Mouse (Mus musculus) megakaryocyte, embryonic 14.5 days (primary cell): ENCODE measurements around the gene Telo2. TPM values are rescaled to one million over a fixed set of nuclear protein-coding genes. Genes with fewer than 3 reads are reported as not detected.
A peak's percentile ranks its signal among the peaks of the same experiment; 100 is the strongest.

Experiments
- H3K27me3 ChIP-seq: replicated peaks from 2 replicates; pipeline ENCODE3; 2012; ENCODE audit warnings: inconsistent platforms
- H3K36me3 ChIP-seq: replicated peaks from 2 replicates; pipeline ENCODE3; 2012; ENCODE audit warnings: low read length, inconsistent platforms, mixed read lengths
- H3K4me1 ChIP-seq: 2 replicates; pipeline ENCODE4 v1.6.1; 2012; ENCODE audit warnings: inconsistent platforms
- H3K4me3 ChIP-seq: replicated peaks from 2 replicates; pipeline ENCODE3; 2012; ENCODE audit warnings: moderate library complexity, mild to moderate bottlenecking, inconsistent platforms
- H3K9me3 ChIP-seq: 2 replicates; pipeline ENCODE4 v1.6.1; 2012; ENCODE audit warnings: inconsistent platforms
- FLI1 ChIP-seq: IDR thresholded peaks from 2 replicates; pipeline ENCODE4 v1.6.1; 2012; ENCODE audit warnings: low read length, inconsistent platforms, mixed read lengths
- GATA1 ChIP-seq: IDR thresholded peaks from 3 replicates; pipeline ENCODE4 v1.6.1; 2012; ENCODE audit warnings: mixed read lengths, low read length, inconsistent platforms, borderline replicate concordance
- polyA plus RNA-seq: library from polyadenylated mRNA; stranded (reverse); fragments of >175 nt; gene quantifications from 2 replicates; pipeline ENCODE4 v1.2.3, GENCODE M21; 2012; ENCODE audit warnings: low replicate concordance; ENCODE audit not compliant: insufficient read depth

Telo2 gene
- polyA plus RNA-seq = 9.1 and 27.2 TPM in 2 replicates

DNA sequence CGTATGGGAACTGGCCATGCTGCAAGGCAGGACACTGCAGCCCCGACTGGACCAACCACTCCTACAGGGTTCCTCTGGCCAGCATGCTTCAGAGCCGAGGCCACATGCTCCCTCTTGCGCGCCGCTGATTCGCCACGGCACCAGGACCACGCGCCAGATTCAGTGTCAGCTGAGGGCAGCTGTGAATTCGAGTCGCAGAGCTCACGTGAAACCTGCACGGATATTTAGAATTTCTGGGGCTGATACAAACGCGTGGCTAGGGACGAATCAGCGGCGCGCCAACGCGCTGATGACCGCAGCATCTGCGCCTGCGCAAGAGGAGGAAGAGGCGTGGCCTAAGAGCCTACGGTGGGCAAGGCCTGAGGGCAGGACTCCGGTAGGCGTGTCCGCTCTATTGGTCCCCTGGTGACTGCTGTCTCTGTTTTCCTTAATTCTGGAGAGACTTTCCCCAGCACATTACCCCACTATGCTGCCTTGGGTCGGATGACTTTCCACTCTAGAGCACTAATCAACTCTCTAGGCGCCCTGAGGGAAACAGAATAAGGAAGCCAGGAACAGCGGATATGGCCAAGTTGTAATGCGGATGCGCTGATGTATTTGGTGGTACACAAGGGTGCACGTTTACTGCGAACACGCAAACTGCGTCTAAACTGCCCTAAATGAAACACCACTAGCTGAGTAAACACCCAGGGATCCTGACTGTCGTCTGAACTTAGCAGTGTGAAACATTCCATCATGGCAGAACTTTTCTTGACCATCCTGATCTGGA, at the start of gene Telo2:
TSS of gene Telo2 (minus strand) at position 304 of the 769 bp plus-strand sequence.
- peaks cover 11% of the 10 kb centered on the region for H3K27me3 ChIP-seq
- no peak for TF ChIP-seq GATA1
- no peak for TF ChIP-seq FLI1

GRCm38 (mm10) chr17:25164770-25165169, 49.0 kb upstream of the Telo2 start:
- H3K27me3 ChIP-seq = peaks cover 49% of the 10 kb centered on the region
- H3K4me3 ChIP-seq = no peak overlapping the region
- TF ChIP-seq FLI1 = no peak
- no peak for TF ChIP-seq GATA1
- H3K9me3 ChIP-seq = no peaks in the 10 kb centered on the region
- H3K4me1 ChIP-seq = no peaks in the 10 kb centered on the region; the same call in 1 of the 2 replicates
- peaks cover 36% of the 10 kb centered on the region for H3K36me3 ChIP-seq

More for the DNA sequence above, at the start of gene Telo2:
- Histone ChIP-seq H3K4me1 (peaks cover 65% of the 10 kb centered on the region), H3K9me3 (no peaks in the 10 kb centered on the region), H3K36me3 (peaks cover 34% of the 10 kb centered on the region), H3K4me3 (peak within 1 kb of the TSS; percentile 98)

DNA sequence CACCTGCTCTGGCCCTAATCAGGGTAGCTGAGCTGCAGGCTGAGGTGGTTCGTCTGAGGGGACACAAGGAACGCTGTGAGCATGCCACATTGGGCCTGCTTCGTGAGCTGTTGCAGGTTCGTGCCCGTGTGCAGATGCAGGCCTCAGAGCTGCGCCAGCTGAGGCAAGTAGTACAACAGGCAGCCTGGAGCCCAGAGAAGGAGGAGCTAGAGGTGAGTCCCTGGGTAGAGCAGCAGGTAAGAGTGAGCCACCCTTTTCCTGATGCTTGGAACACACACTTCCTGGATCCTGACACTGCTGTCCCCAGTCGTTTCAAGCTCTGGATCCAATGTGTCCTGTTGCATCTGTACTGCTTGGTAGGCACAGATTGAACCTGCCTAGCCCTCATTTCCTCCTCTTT, 47.6 kb upstream of the Telo2 start:
- Histone ChIP-seq H3K4me3 (peak overlapping the region; percentile 57), H3K27me3 (peaks cover 38% of the 10 kb centered on the region), H3K36me3 (peaks cover 46% of the 10 kb centered on the region), H3K4me1 (no peaks in the 10 kb centered on the region; the same call in 1 of the 2 replicates), H3K9me3 (no peaks in the 10 kb centered on the region)
- TF ChIP-seq GATA1 (no peak), FLI1 (no peak)

DNA sequence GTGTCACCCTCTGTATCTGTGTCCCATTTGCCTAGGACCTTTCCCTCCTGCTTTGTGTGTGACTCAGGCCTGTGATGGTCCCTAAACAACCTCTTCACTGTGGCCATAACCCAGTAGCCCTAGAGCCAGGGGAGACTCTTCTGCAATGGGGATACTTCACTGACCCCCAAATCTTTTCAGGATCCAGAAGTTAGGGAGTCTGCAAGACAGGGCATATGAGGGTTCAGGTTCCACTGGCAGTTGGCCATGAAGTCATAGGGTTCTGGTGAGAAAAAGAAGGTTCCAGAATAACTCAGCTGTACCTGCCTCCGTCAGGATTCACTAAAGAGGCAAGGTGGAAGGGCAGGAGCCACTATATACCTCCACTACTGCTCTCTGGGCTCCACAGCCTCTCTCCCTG, 46.4 kb upstream of the Telo2 start, which contains the start of gene Ccdc154:
TSS of gene Ccdc154 (plus strand) at position 301 of the 400 bp plus-strand sequence.
- TF ChIP-seq FLI1 (no peak), GATA1 (no peak)
- Histone ChIP-seq H3K36me3 (peaks cover 56% of the 10 kb centered on the region), H3K4me3 (peak within 1 kb of the TSS; percentile 57)

GRCm38 (mm10) chr17:25139960-25140359, 24.2 kb upstream of the Telo2 start:
- no peak for TF ChIP-seq FLI1
- TF ChIP-seq GATA1 = no peak
- peaks cover 65% of the 10 kb centered on the region for H3K36me3 ChIP-seq
- no peaks in the 10 kb centered on the region for H3K9me3 ChIP-seq
- no peak overlapping the region for H3K4me3 ChIP-seq
- H3K4me1 ChIP-seq = peaks cover 60% of the 10 kb centered on the region
- H3K27me3 ChIP-seq = no peaks in the 10 kb centered on the region

More for the DNA sequence above, 46.4 kb upstream of the Telo2 start, which contains the start of gene Ccdc154:
- peaks cover 26% of the 10 kb centered on the region for H3K27me3 ChIP-seq
- no peaks in the 10 kb centered on the region for H3K9me3 ChIP-seq
- no peaks in the 10 kb centered on the region for H3K4me1 ChIP-seq

DNA sequence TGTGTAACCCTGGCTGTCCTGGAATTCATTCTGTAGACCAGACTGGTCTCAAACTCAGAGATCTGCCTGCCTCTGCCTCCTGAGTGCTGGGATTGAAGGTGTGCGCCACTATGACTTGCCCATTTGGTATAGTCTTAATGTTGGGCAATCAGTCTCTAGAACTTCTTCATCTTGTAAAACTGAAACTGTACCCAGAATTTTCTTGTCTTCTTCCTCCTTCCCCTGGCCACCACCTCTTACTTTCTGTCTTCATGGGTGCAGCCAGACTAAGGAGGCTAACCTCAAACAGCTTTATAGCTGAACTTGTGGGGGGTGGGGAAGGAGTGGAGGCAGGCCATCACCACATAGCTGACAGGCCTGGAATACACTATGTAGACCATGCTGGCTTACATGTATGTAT, 23.0 kb upstream of the Telo2 start:
- H3K27me3 ChIP-seq = no peaks in the 10 kb centered on the region
- peaks cover 54% of the 10 kb centered on the region for H3K36me3 ChIP-seq
- TF ChIP-seq GATA1 (no peak), FLI1 (no peak)
- peaks cover 64% of the 10 kb centered on the region for H3K4me1 ChIP-seq
- H3K9me3 ChIP-seq = no peaks in the 10 kb centered on the region
- H3K4me3 ChIP-seq = no peak overlapping the region

GRCm38 (mm10) chr17:25135622-25136021, 19.9 kb upstream of the Telo2 start:
- H3K9me3 ChIP-seq = no peaks in the 10 kb centered on the region
- no peak for TF ChIP-seq GATA1
- no peak for TF ChIP-seq FLI1
- peak overlapping the region; percentile 38 for H3K4me3 ChIP-seq
- H3K36me3 ChIP-seq = peaks cover 33% of the 10 kb centered on the region
- peaks cover 48% of the 10 kb centered on the region for H3K4me1 ChIP-seq
- no peaks in the 10 kb centered on the region for H3K27me3 ChIP-seq

DNA sequence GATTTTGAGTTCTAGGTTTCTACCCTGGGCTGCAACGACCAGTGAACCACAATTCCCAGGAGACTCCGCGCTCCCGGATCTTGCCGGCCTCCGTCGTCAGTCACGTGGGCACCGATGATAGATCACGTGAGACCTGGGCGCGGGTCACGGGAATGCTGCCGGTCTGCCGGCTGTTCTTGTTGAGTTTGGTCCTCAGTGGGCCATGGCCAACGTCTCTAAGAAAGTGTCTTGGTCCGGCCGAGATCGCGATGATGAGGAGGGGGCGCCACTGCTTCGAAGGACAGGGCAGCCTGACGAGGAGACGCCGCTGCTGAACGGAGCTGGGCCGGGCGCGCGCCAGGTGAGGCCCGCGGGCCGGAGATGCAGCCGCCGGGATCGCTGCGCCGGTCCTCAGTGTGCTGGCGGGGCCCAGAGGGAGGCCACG, 17.5 kb upstream of the Telo2 start, which contains the start of gene Clcn7:
TSS of gene Clcn7 (plus strand) at position 117 of the 424 bp plus-strand sequence.
- Histone ChIP-seq H3K4me3 (peak within 1 kb of the TSS; percentile 96), H3K36me3 (peaks cover 20% of the 10 kb centered on the region), H3K9me3 (no peaks in the 10 kb centered on the region), H3K27me3 (peaks cover 2% of the 10 kb centered on the region), H3K4me1 (peaks cover 40% of the 10 kb centered on the region)
- no peak for TF ChIP-seq FLI1
- TF ChIP-seq GATA1 = no peak

- no peaks in the 10 kb centered on the region for H3K36me3 ChIP-seq
- TF ChIP-seq GATA1 (no peak), FLI1 (no peak)
- H3K4me3 ChIP-seq = no peak overlapping the region
- peaks cover 23% of the 10 kb centered on the region for H3K4me1 ChIP-seq
- H3K9me3 ChIP-seq = no peaks in the 10 kb centered on the region
- H3K27me3 ChIP-seq = peaks cover 2% of the 10 kb centered on the region
Measured at GRCm38 (mm10) chr17:25130060-25130459, 14.3 kb upstream of the Telo2 start.

GRCm38 (mm10) chr17:25127681-25128080, 11.9 kb upstream of the Telo2 start:
- H3K36me3 ChIP-seq = no peaks in the 10 kb centered on the region
- peaks cover 22% of the 10 kb centered on the region for H3K4me1 ChIP-seq
- no peaks in the 10 kb centered on the region for H3K9me3 ChIP-seq
- no peak for TF ChIP-seq GATA1
- no peak for TF ChIP-seq FLI1
- H3K4me3 ChIP-seq = no peak overlapping the region
- peaks cover 17% of the 10 kb centered on the region for H3K27me3 ChIP-seq
